Mouse (Mus musculus) liver, embryonic 14.5 days (tissue): ENCODE measurements around the gene Stat6.

Experiments
- CTCF ChIP-seq: IDR thresholded peaks from 2 replicates; pipeline ENCODE4 v1.5.1; 2016; ENCODE audit warnings: antibody characterized with exemption, low read depth, control low read depth
- EP300 ChIP-seq: IDR thresholded peaks from 2 replicates; pipeline ENCODE4 v1.6.1; 2016; ENCODE audit warnings: antibody characterized with exemption, low read depth

DNA sequence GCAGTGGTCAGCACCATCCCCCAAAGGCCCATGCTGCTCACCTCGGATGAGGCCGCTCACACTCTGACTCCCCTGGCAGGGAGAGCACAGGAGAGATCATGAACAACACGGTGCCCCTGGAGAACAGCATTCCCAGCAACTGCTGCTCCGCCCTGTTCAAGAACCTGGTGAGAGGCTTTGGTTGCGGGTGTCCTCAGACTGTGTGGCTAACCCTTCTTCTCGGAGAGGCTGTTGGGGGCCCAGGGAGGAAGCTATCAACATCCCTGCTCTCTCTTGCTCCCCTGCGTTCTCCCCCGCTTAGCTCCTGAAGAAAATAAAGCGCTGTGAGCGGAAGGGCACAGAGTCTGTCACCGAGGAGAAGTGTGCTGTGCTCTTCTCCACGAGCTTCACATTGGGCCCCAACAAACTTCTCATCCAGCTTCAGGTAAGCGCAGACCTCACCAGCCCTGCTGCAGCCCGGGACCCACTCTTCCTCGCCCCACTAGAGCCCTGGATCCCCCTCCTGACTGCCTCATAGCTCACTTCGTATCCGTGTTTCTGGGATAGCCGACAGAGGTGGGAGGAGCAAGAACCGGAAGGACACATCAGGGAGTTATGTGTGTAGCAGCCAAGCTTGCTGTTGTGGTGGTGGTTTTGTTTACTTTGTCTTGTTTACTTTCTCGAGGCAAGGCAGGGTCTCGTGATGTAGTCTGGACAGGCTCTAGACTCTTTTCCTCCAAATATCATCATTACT lies 10.3 kb downstream of the Stat6 start:
- TF ChIP-seq CTCF: no peak
- no peak for TF ChIP-seq EP300
